Mouse (Mus musculus): ENCODE data around the gene Cfap299.
A peak's percentile ranks its signal among the peaks of the same experiment; 100 is the strongest.
"Not testable (repeated sequence)": the region's sequence is repeated elsewhere in the genome, so short reads cannot be mapped to it uniquely, and the experiment has no call there.

The Cfap299 gene

GRCm38 (mm10) chr5:98328848-98329624, at the start of gene Cfap299:
Gene Cfap299 (plus strand): TSS chr5:98329304.
- peak; percentile 89 for DNase-seq (ENCODE audit: extremely low spot score)

GRCm38 (mm10) chr5:98281993-98282392, 47.1 kb upstream of the Cfap299 start:
- no peak for DNase-seq (ENCODE audit: extremely low spot score)

GRCm38 (mm10) chr5:98283696-98284478, 45.2 kb upstream of the Cfap299 start:
- peak; percentile 19 for DNase-seq (ENCODE audit: extremely low spot score)

GRCm38 (mm10) chr5:98290642-98291041, 38.5 kb upstream of the Cfap299 start:
- DNase-seq (ENCODE audit: extremely low spot score): no peak

DNA sequence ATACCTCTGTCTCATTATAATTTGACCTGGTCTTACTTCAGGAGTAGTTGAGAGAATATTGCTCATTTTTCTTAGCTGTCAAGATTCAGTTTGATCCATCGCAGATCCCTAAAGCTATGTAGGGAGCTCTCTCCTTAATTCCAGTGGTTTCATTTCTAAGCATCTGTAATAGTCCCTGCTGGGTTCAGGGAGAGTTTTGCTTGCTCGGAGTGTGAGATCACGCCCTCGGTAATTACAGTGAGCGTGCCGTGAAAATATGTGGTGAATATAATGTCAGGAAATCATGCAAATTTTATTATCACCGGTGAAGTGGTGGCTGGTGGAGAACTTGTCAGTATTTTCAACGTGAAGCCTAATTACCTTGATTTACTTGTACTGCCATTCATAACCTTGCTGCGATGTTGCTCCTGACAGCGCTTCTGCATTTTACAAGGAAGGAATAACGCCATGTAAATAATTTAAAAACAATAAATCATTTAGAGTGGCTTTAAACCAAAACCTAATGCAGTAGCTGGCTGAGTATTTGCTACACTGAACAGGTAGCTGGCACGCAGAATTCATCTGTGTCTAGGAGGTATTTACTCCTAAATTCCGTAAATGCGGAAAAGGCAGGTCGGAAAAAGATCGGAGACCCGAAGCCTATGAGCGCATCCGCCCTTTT, 36.6 kb upstream of the Cfap299 start:
- no peak for DNase-seq (ENCODE audit: extremely low spot score)

- DNase-seq (ENCODE audit: extremely low spot score): peak; percentile 42
Measured at GRCm38 (mm10) chr5:98293049-98293715, 35.9 kb upstream of the Cfap299 start.

GRCm38 (mm10) chr5:98300079-98300478, 29.0 kb upstream of the Cfap299 start:
- no peak for DNase-seq (ENCODE audit: extremely low spot score)

DNA sequence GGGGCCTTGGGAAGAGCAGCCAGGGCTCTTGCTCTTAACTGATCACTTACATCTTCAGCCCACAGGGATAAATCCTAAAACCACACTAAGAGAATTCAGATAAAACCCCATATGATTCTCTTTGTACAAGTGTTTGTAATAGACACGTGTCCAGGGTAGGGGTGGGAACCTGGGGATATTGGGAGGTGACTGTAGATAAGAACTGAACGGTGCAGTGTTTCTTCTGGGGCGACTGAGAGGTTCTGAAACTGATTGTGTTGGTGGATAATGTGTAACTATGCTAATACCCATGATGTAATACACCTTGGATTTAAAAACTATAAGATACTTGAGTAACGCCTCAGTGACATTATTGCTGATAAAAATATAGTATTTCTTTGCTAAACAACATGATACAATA, 23.4 kb upstream of the Cfap299 start:
- no peak for DNase-seq (ENCODE audit: extremely low spot score)

GRCm38 (mm10) chr5:98306528-98306927, 22.6 kb upstream of the Cfap299 start:
- no peak for DNase-seq (ENCODE audit: extremely low spot score)

- no peak for DNase-seq (ENCODE audit: extremely low spot score)
Measured at GRCm38 (mm10) chr5:98326625-98327024, 2.5 kb upstream of the Cfap299 start.

- DNase-seq (ENCODE audit: extremely low spot score): not testable (repeated sequence)
Measured at GRCm38 (mm10) chr5:98343751-98344150, 14.6 kb downstream of the Cfap299 start.

GRCm38 (mm10) chr5:98344581-98344980, 15.5 kb downstream of the Cfap299 start:
- DNase-seq (ENCODE audit: extremely low spot score): no peak

GRCm38 (mm10) chr5:98346067-98346466, 17.0 kb downstream of the Cfap299 start:
- DNase-seq (ENCODE audit: extremely low spot score): no peak

DNA sequence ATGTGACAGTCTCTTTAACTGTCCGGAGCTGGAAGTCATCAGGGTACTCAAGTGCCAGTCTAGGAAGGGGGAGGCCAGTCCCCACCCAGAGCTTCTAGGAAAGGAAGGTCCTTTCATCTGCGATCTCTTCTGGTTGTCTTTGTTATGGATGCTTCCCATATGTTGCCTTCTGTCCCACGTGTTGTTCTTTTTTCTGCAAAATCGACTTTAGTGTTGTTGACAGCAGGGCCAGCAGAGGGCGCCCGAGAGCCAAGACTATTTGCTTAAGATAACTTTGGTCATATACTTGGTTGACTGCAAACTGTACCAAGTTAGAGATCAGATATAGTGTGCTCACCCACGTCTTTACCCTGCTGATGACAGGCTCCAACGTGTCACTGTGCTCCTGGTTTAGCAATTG, 19.5 kb downstream of the Cfap299 start:
- DNase-seq (ENCODE audit: extremely low spot score): peak; percentile 78

DNA sequence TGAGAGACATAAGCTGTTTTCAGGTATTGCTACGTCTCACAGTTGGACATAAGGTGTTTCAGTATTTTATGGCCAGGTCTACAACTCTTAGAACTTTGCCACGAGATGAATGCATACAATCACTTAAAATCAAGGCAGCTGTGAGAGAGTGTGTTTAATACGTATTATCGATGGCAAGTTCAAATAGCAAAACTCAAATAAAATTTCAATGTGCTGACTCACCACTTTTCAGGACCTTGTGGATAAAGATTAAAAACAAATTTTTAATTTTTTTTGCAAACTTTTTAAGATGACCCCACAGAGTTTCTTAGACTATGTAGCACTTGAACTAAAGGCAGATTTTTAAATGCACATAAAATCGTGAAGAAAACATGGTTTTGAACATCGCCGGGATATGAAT, 30.8 kb downstream of the Cfap299 start:
- DNase-seq (ENCODE audit: extremely low spot score): no peak

GRCm38 (mm10) chr5:98360792-98361419, 31.8 kb downstream of the Cfap299 start:
- no peak for DNase-seq (ENCODE audit: extremely low spot score)

GRCm38 (mm10) chr5:98363428-98363827, 34.3 kb downstream of the Cfap299 start:
- DNase-seq (ENCODE audit: extremely low spot score): peak; percentile 42

GRCm38 (mm10) chr5:98365340-98365739, 36.2 kb downstream of the Cfap299 start:
- no peak for DNase-seq (ENCODE audit: extremely low spot score)

GRCm38 (mm10) chr5:98368822-98369221, 39.7 kb downstream of the Cfap299 start:
- no peak for DNase-seq (ENCODE audit: extremely low spot score)

DNA sequence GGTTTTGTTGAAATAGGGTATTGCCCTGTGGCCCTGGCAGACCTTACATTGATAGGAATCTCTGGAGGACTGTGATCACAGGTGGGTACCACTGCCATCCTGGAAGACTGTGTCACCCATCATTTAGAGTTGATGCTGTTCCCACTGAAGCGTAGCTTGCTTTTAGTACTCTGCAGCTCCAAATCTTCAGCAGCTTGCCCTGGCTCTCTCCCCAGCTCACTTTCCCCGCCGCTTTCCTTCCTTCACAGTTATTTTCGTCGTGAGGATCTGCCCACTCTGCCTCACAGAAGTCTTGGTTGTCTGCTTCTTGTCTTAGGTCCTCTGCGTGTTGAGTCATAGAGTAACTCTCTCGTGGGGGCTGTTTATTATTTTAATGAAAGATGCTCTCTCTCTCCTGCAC, 40.3 kb downstream of the Cfap299 start:
- DNase-seq (ENCODE audit: extremely low spot score): no peak

DNA sequence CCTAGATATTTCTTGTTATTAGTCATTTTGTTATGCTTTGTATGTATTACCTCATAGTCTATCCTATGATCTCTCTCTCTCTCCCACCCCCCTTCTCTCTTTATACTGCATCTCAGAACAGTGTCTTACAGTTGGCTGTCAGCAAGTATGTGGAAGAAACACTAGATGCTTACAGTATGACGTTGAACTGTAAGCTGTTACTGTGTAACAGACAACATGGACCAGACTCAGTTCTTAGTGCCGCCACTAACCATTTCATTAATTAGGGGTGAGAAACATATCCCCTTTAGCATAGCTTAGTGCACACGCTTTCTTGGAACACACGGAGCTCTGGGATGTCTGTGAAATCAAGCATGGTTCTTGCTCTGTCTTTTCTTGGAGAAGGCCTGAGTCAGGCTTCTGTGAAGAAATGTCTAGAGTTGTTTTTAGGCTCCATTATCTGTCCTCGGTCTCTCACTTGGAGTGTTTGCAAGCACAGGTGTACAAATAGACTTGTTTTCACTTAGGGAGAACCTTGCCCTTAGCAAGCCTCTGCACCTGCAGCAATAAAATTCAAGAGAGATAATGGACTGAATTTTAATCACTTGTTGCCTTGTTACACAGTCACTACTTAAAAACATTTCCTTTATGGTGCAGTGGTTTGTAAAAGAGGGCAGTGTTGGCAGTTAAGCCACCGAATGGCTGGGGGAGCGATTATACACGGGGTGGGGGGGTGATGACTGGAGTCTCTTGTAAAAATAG, 47.1 kb downstream of the Cfap299 start:
- no peak for DNase-seq (ENCODE audit: extremely low spot score)
